Mouse (Mus musculus) WW6 (cell line): ENCODE measurements around the gene Fyn.

Source experiments
- DNase-seq: peaks from one replicate; pipeline ENCODE4 v3.0.0-alpha.2; 2013; ENCODE audit warnings: low read depth, low spot score

Fyn gene

GRCm38 (mm10) chr10:39563552-39564223 lies 195.0 kb downstream of the Fyn start:
- no peak for DNase-seq

- DNase-seq, result no peak
Measured at GRCm38 (mm10) chr10:39566901-39567300, 198.2 kb downstream of the Fyn start.

GRCm38 (mm10) chr10:39568991-39569390 lies 200.3 kb downstream of the Fyn start:
- no peak for DNase-seq

GRCm38 (mm10) chr10:39571011-39571410 lies 202.4 kb downstream of the Fyn start:
- no peak for DNase-seq

- no peak for DNase-seq
Measured at GRCm38 (mm10) chr10:39572050-39572671, 203.5 kb downstream of the Fyn start.

GRCm38 (mm10) chr10:39572672-39573051 lies 204.0 kb downstream of the Fyn start:
- DNase-seq, result no peak

GRCm38 (mm10) chr10:39576466-39576865 lies 207.8 kb downstream of the Fyn start:
- DNase-seq, result no peak

GRCm38 (mm10) chr10:39580477-39580876 lies 211.8 kb downstream of the Fyn start:
- no peak for DNase-seq

GRCm38 (mm10) chr10:39582385-39582784 lies 213.7 kb downstream of the Fyn start:
- DNase-seq, result no peak

- no peak for DNase-seq
Measured at GRCm38 (mm10) chr10:39583718-39584117, 215.1 kb downstream of the Fyn start.

- DNase-seq, result no peak
Measured at GRCm38 (mm10) chr10:39587290-39587925, 218.8 kb downstream of the Fyn start.

GRCm38 (mm10) chr10:39587973-39588746 lies 219.5 kb downstream of the Fyn start:
- no peak for DNase-seq

- DNase-seq, result no peak
Measured at GRCm38 (mm10) chr10:39589765-39590546, 221.3 kb downstream of the Fyn start.

GRCm38 (mm10) chr10:39590629-39591028 lies 222.0 kb downstream of the Fyn start:
- DNase-seq, result no peak

GRCm38 (mm10) chr10:39592501-39592900 lies 223.8 kb downstream of the Fyn start:
- no peak for DNase-seq

GRCm38 (mm10) chr10:39594716-39595115 lies 226.1 kb downstream of the Fyn start:
- no peak for DNase-seq

- no peak for DNase-seq
Measured at GRCm38 (mm10) chr10:39595862-39596261, 227.2 kb downstream of the Fyn start.

GRCm38 (mm10) chr10:39597116-39597791 lies 228.6 kb downstream of the Fyn start:
- no peak for DNase-seq

- no peak for DNase-seq
Measured at GRCm38 (mm10) chr10:39597792-39598183, 229.1 kb downstream of the Fyn start.

GRCm38 (mm10) chr10:39599601-39600000 lies 230.9 kb downstream of the Fyn start:
- no peak for DNase-seq

- DNase-seq, result no peak
Measured at GRCm38 (mm10) chr10:39600115-39600514, 231.5 kb downstream of the Fyn start.
